Mouse (Mus musculus): Measurements from ENCODE around the gene Rep15. TPM values are rescaled to one million over a fixed set of nuclear protein-coding genes. Genes with fewer than 3 reads are reported as not detected.

Rep15 gene
- total and polyA plus RNA-seq, 2 experiments from 2014 or later, result 0.48 TPM; not detected in 1

- Histone ChIP-seq H3K27ac (no peak overlapping the region), H3K27me3 (ENCODE audit: insufficient read depth, low read length) (no peaks in the 10 kb centered on the region), H3K36me3 (ENCODE audit: insufficient read depth, low read length) (no peaks in the 10 kb centered on the region), H3K9ac (replicated peaks; ENCODE audit: low read length) (no peak overlapping the region), H3K9me3 (ENCODE audit: low read length) (no peaks in the 10 kb centered on the region), H3K4me2 (ENCODE audit: low read depth, low read length) (no peak overlapping the region), H3K4me1 (ENCODE audit: insufficient read depth, low read length) (no peaks in the 10 kb centered on the region), H3K4me3 (ENCODE audit: low read length) (no peak overlapping the region)
- TF ChIP-seq CTCF (IDR thresholded peaks at IDR 0.05; ENCODE audit: low read depth), result no peak
- WGBS, result 87% methylated on average over 9 of the region's 9 CpGs
- ATAC-seq, result no peak
- DNase-seq (ENCODE audit: low spot score), result no peak
Observed at GRCm38 (mm10) chr6:146999302-146999701, 33.1 kb upstream of the Rep15 start.

DNA sequence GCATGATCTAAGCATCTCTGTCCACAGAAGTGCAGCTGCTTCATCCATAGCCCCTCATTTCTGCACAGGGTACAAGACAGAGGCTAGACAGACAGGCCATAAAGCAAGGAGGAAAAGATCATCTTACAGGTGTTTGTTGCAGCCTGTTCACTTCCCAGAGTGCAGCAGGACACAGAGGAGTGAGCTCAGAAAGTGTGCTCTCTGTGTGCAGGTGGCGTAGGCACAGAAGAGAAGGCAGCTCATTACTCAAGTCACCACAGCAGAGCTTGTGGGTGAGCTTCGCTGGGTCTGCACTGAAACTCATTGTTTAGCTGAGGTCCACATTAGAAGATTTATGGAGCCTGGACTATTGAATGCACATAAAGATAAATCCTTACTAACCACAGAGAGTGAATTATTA lies 32.6 kb upstream of the Rep15 start:
- no peak overlapping the region for H3K27ac ChIP-seq
- 83% methylated on average over 2 of the region's 2 CpGs for WGBS
- H3K36me3 ChIP-seq (ENCODE audit: insufficient read depth, low read length), result no peaks in the 10 kb centered on the region
- H3K9me3 ChIP-seq (ENCODE audit: low read length), result no peaks in the 10 kb centered on the region
- no peak overlapping the region for H3K9ac ChIP-seq (replicated peaks; ENCODE audit: low read length)
- no peak for TF ChIP-seq CTCF (IDR thresholded peaks at IDR 0.05; ENCODE audit: low read depth)
- no peaks in the 10 kb centered on the region for H3K27me3 ChIP-seq (ENCODE audit: insufficient read depth, low read length)
- H3K4me1 ChIP-seq (ENCODE audit: insufficient read depth, low read length), result no peaks in the 10 kb centered on the region
- no peak overlapping the region for H3K4me2 ChIP-seq (ENCODE audit: low read depth, low read length)
- no peak for DNase-seq (ENCODE audit: low spot score)
- no peak for ATAC-seq
- no peak overlapping the region for H3K4me3 ChIP-seq (ENCODE audit: low read length)

GRCm38 (mm10) chr6:147008148-147008547 lies 24.2 kb upstream of the Rep15 start:
- no peak overlapping the region for H3K4me3 ChIP-seq (ENCODE audit: low read length)
- no peak overlapping the region for H3K9ac ChIP-seq (replicated peaks; ENCODE audit: low read length)
- peak; percentile 63 for DNase-seq (ENCODE audit: low spot score)
- no peak for ATAC-seq
- H3K4me2 ChIP-seq (ENCODE audit: low read depth, low read length), result no peak overlapping the region
- H3K27me3 ChIP-seq (ENCODE audit: insufficient read depth, low read length), result no peaks in the 10 kb centered on the region
- H3K4me1 ChIP-seq (ENCODE audit: insufficient read depth, low read length), result no peaks in the 10 kb centered on the region
- WGBS, result 58% methylated on average over 3 of the region's 3 CpGs
- H3K27ac ChIP-seq, result no peak overlapping the region
- 0 out of 2 replicates have a peak, but pooled peaks cover 4% of the 10 kb centered on the region for H3K36me3 ChIP-seq (ENCODE audit: insufficient read depth, low read length)
- H3K9me3 ChIP-seq (ENCODE audit: low read length), result no peaks in the 10 kb centered on the region
- peak; percentile 81 for TF ChIP-seq CTCF (IDR thresholded peaks at IDR 0.05; ENCODE audit: low read depth)

- Histone ChIP-seq H3K4me3 (ENCODE audit: low read length) (no peak overlapping the region), H3K27me3 (ENCODE audit: insufficient read depth, low read length) (no peaks in the 10 kb centered on the region), H3K36me3 (ENCODE audit: insufficient read depth, low read length) (0 out of 2 replicates have a peak, but pooled peaks cover 4% of the 10 kb centered on the region), H3K9ac (replicated peaks; ENCODE audit: low read length) (no peak overlapping the region), H3K4me2 (ENCODE audit: low read depth, low read length) (no peak overlapping the region), H3K9me3 (ENCODE audit: low read length) (no peaks in the 10 kb centered on the region), H3K4me1 (ENCODE audit: insufficient read depth, low read length) (no peaks in the 10 kb centered on the region), H3K27ac (no peak overlapping the region)
- 85% methylated on average over 6 of the region's 6 CpGs for WGBS
- ATAC-seq, result no peak
- no peak for DNase-seq (ENCODE audit: low spot score)
- TF ChIP-seq CTCF (IDR thresholded peaks at IDR 0.05; ENCODE audit: low read depth), result no peak
Observed at GRCm38 (mm10) chr6:147010358-147010757, 22.0 kb upstream of the Rep15 start.

DNA sequence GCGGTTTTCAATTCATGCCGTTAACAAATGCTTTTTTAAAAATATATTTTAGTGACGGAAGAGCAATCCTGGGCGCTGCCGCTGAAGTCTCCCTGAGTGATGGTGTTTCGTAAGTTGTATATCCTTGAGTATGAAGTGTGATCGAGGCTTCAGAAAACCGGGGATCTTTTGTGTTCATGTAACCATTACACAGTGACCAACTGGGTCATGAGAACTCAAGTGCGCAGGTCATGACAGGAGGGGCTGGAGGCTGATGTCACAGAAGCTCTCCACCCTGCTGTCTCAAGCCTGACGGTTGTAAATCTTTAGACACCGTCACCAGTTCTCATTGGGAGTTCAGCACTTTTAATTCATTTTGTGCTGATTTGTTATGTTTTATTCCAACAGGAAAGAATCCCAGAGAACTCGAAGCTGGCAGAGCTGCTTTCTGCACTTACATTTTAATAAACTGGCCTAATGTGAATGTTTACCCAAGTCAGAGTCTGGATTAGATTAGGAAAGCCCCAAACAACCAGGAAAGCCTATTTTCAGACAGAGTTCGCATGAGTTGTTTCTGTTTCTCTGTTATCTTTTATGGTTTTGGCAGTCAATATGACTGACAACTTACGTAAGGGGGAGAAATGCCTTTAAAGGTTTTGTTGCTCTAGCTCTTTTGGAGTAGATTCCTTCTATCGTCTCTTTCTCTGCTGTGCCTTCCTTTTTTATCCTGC lies 21.4 kb upstream of the Rep15 start:
- no peaks in the 10 kb centered on the region for H3K4me1 ChIP-seq (ENCODE audit: insufficient read depth, low read length)
- 89% methylated on average over 15 of the region's 15 CpGs for WGBS
- 0 out of 2 replicates have a peak, but pooled peaks cover 4% of the 10 kb centered on the region for H3K36me3 ChIP-seq (ENCODE audit: insufficient read depth, low read length)
- DNase-seq (ENCODE audit: low spot score) (no peak), ATAC-seq (no peak)
- no peak overlapping the region for H3K4me3 ChIP-seq (ENCODE audit: low read length)
- H3K27me3 ChIP-seq (ENCODE audit: insufficient read depth, low read length), result no peaks in the 10 kb centered on the region
- no peak overlapping the region for H3K27ac ChIP-seq
- H3K4me2 ChIP-seq (ENCODE audit: low read depth, low read length), result no peak overlapping the region
- H3K9ac ChIP-seq (replicated peaks; ENCODE audit: low read length), result no peak overlapping the region
- no peaks in the 10 kb centered on the region for H3K9me3 ChIP-seq (ENCODE audit: low read length)
- TF ChIP-seq CTCF (IDR thresholded peaks at IDR 0.05; ENCODE audit: low read depth), result no peak

DNA sequence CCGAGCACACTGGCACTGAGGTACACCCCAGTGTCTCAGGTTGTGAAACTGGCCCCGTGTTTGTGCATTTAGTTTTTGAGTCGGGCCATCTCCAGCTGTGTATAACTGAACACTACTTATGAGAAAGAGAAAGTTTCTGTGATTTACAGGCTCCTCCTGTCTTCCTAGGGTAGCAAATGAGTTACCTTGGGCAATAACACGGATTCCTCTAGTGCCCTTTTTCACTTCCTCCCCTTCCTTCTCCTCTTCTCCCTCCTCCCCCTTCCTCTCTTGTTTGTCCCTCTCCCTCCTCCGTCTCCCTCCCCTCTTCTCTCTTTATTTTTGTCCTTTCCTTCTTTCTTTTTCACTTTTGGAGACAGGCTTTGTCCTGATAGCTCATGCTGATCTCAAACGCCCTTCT lies 20.8 kb upstream of the Rep15 start:
- no peaks in the 10 kb centered on the region for H3K4me1 ChIP-seq (ENCODE audit: insufficient read depth, low read length)
- WGBS, result 77% methylated on average over 6 of the region's 6 CpGs
- TF ChIP-seq CTCF (IDR thresholded peaks at IDR 0.05; ENCODE audit: low read depth), result no peak
- ATAC-seq (no peak), DNase-seq (ENCODE audit: low spot score) (no peak)
- H3K27me3 ChIP-seq (ENCODE audit: insufficient read depth, low read length), result no peaks in the 10 kb centered on the region
- no peaks in the 10 kb centered on the region for H3K9me3 ChIP-seq (ENCODE audit: low read length)
- no peak overlapping the region for H3K27ac ChIP-seq
- 0 out of 2 replicates have a peak, but pooled peaks cover 3% of the 10 kb centered on the region for H3K36me3 ChIP-seq (ENCODE audit: insufficient read depth, low read length)
- no peak overlapping the region for H3K9ac ChIP-seq (replicated peaks; ENCODE audit: low read length)
- H3K4me2 ChIP-seq (ENCODE audit: low read depth, low read length), result no peak overlapping the region
- no peak overlapping the region for H3K4me3 ChIP-seq (ENCODE audit: low read length)

DNA sequence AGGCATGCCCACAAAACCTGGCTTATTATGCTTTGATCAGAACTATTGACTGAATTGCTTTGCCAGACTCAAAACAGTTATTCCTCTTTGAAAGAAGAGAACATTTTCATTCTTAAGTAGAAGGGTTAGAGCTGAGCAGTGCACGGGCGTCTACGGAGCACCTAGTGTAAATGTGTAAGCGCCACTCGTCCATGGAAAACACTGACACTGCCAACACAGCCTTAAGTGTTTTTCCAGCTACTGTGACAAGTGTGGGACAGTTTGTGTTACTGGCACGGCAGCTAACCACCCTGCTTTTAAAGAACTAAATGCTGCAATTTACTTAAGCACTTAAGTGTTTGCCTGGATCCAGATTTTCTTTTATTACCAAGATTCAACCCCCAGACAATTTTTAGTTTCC lies 20.4 kb upstream of the Rep15 start:
- no peak for DNase-seq (ENCODE audit: low spot score)
- WGBS, result 82% methylated on average over 6 of the region's 6 CpGs

More for the DNA sequence above, 20.4 kb upstream of the Rep15 start:
- Histone ChIP-seq H3K9ac (replicated peaks; ENCODE audit: low read length) (no peak overlapping the region), H3K9me3 (ENCODE audit: low read length) (no peaks in the 10 kb centered on the region), H3K27me3 (ENCODE audit: insufficient read depth, low read length) (no peaks in the 10 kb centered on the region), H3K36me3 (ENCODE audit: insufficient read depth, low read length) (no peaks in the 10 kb centered on the region), H3K4me1 (ENCODE audit: insufficient read depth, low read length) (no peaks in the 10 kb centered on the region), H3K4me3 (ENCODE audit: low read length) (no peak overlapping the region), H3K4me2 (ENCODE audit: low read depth, low read length) (no peak overlapping the region), H3K27ac (no peak overlapping the region)
- TF ChIP-seq CTCF (IDR thresholded peaks at IDR 0.05; ENCODE audit: low read depth), result no peak
- no peak for ATAC-seq
